Mouse (Mus musculus) hindbrain, embryonic 10.5 days (tissue): ENCODE measurements at regions not wholly inside any gene's neighbourhood (a gene's known extent, or its start where the extent isn't known, plus 50 kb on each side); places are given as distances from the start of the nearest gene placed in this dataset.

Source experiments
- DNase-seq: peaks from one replicate; pipeline ENCODE4 v3.0.0-alpha.2; 2017; ENCODE audit warnings: low spot score
- H3K27ac ChIP-seq: fragments of 300-500 bp; sonication (generic); 2 replicates; pipeline ENCODE4 v1.5.1; 2016; ENCODE audit warnings: mild to moderate bottlenecking, moderate library complexity
- H3K27me3 ChIP-seq: fragments of 300-500 bp; sonication (generic); 2 replicates; pipeline ENCODE4 v1.6.1; 2016; ENCODE audit warnings: mild to moderate bottlenecking; ENCODE audit not compliant: poor library complexity, insufficient read depth, severe bottlenecking
- H3K36me3 ChIP-seq: fragments of 300-500 bp; sonication (generic); 2 replicates; pipeline ENCODE4 v1.6.1; 2016; ENCODE audit warnings: mild to moderate bottlenecking, moderate library complexity
- H3K4me1 ChIP-seq: fragments of 300-500 bp; sonication (generic); replicated peaks from 2 replicates; pipeline ENCODE4 v1.6.1; 2016; ENCODE audit warnings: mild to moderate bottlenecking
- H3K4me3 ChIP-seq: fragments of 300-500 bp; sonication (generic); 2 replicates; pipeline ENCODE4 v1.5.1; 2016; ENCODE audit warnings: mild to moderate bottlenecking, moderate library complexity
- H3K9me3 ChIP-seq: fragments of 300-500 bp; sonication (generic); 2 replicates; pipeline ENCODE4 v1.6.1; 2016; ENCODE audit warnings: mild to moderate bottlenecking, moderate library complexity
- WGBS: fragments of 180-500 bp; shearing (Covaris S2); methylation state at CpG from one replicate; pipeline ENCODE4 v1.1.7; 2016; 5-methylcytosine and 5-hydroxymethylcytosine counted together

GRCm38 (mm10) chr5:38945903-38946686 lies 69.5 kb upstream of the Clnk start:
- no peak for DNase-seq
- no peaks in the 10 kb centered on the region for H3K9me3 ChIP-seq
- no peaks in the 10 kb centered on the region; the same call in 1 of the 2 replicates for H3K4me1 ChIP-seq
- H3K27me3 ChIP-seq = no peaks in the 10 kb centered on the region
- no peak overlapping the region for H3K27ac ChIP-seq
- H3K4me3 ChIP-seq = no peak overlapping the region
- no peaks in the 10 kb centered on the region for H3K36me3 ChIP-seq
- 88% methylated on average over 5 of the region's 5 CpGs for WGBS

- H3K4me3 ChIP-seq = no peak overlapping the region
- H3K27ac ChIP-seq = no peak overlapping the region
- no peak for DNase-seq
- WGBS = 83% methylated on average over 7 of the region's 7 CpGs
- no peaks in the 10 kb centered on the region for H3K36me3 ChIP-seq
- H3K9me3 ChIP-seq = no peaks in the 10 kb centered on the region
- no peaks in the 10 kb centered on the region for H3K4me1 ChIP-seq
- no peaks in the 10 kb centered on the region for H3K27me3 ChIP-seq
These were observed 55.9 kb upstream of the Clnk start for GRCm38 (mm10) chr5:38932382-38933079.

- Histone ChIP-seq H3K27ac (no peak overlapping the region), H3K9me3 (no peaks in the 10 kb centered on the region), H3K36me3 (no peaks in the 10 kb centered on the region), H3K4me1 (no peaks in the 10 kb centered on the region), H3K4me3 (no peak overlapping the region), H3K27me3 (no peaks in the 10 kb centered on the region)
- DNase-seq = no peak
- WGBS = 85% methylated on average over 3 of the region's 3 CpGs
These were observed 50.4 kb upstream of the Clnk start for GRCm38 (mm10) chr5:38927051-38927450.
